Mouse (Mus musculus): ENCODE results near the gene Bptf. TPM values are rescaled to one million over a fixed set of nuclear protein-coding genes. Genes with fewer than 3 reads are reported as not detected.

Bptf gene
- polyA plus RNA-seq, 1 experiment from 2014 or later = 40.6 TPM

DNA sequence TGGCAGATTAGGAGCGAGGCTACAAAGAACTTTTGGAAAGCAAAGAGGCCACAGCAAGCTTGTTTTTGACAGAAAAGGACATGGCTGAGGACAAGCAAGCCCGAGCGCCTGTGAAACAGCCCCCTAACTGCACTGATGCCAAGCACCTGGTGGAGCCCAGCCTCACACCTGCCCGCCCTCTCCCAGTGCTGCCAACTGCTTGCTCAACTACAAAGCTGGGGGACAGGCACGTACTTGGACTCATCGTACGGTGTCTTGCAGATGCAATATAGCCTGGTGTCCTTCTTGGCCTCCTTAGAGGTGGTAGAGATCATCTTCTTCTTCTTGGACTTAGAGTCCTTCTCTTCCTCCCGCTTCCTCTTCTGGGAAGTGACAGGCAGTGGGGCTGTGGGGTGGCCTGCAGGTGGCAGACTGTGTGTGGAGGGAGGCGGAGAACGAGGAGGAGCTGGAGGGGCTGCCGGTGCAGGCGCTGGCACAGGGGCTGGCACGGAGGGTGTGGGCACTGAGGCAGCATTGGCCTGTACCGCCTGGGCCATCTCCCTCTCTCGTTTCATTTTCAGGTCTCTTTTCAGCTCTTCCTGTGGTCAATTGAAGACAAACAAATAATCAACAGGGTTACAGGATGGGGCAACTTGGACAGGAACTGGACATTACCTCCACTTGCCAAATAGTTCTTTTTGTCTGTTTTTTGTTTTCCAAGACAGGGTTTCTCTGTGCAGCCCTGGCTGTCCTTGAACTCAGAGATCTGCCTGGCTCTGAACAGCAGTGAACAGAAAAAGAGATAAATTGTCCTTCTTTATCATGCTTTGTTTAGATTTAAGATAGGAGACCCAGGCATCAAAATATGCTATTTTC lies 84.9 kb downstream of the Bptf start:
- Histone ChIP-seq H3K4me1 (replicated peaks; ENCODE audit: control insufficient read depth, insufficient read depth, low read length) (no peaks in the 10 kb centered on the region), H3K27ac (no peak overlapping the region), H3K9ac (no peak overlapping the region), H3K36me3 (replicated peaks; ENCODE audit: control insufficient read depth, insufficient read depth) (peaks cover 65% of the 10 kb centered on the region), H3K9me3 (ENCODE audit: control insufficient read depth, low read length) (no peaks in the 10 kb centered on the region), H3K27me3 (ENCODE audit: control insufficient read depth, insufficient read depth, low read length) (no peaks in the 10 kb centered on the region), H3K4me3 (replicated peaks; ENCODE audit: low read length) (no peak overlapping the region), H3K4me2 (replicated peaks) (no peak overlapping the region)
- DNase-seq (ENCODE audit: low spot score) (no peak), ATAC-seq (ENCODE audit: low FRiP score) (no peak)
- 94% methylated on average over 15 of the region's 15 CpGs for WGBS

DNA sequence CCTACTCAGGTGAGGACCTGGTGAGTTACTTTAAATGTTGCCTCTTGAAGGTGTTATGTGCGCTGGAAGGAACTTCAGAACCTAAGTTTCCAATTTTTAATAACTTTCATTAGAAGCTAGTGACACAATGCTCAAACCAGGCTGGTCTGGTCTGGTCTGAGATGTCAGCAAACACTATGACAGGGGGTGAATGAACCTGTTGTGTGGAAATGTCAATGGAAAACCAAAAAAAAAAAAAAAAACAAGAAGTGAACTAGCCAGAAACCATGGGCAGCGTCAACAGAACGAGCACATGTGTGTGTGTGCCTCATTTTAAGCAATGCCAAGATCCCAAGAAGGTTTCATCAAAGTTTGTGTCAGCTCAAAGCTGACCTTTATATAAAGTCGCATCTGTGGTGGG lies 86.4 kb downstream of the Bptf start:
- ATAC-seq (ENCODE audit: low FRiP score) (no peak), DNase-seq (ENCODE audit: low spot score) (no peak)
- H3K4me1 ChIP-seq (replicated peaks; ENCODE audit: control insufficient read depth, insufficient read depth, low read length) = no peaks in the 10 kb centered on the region
- H3K36me3 ChIP-seq (replicated peaks; ENCODE audit: control insufficient read depth, insufficient read depth) = peaks cover 69% of the 10 kb centered on the region
- H3K4me2 ChIP-seq (replicated peaks) = no peak overlapping the region
- H3K9ac ChIP-seq = no peak overlapping the region
- no peak overlapping the region for H3K4me3 ChIP-seq (replicated peaks; ENCODE audit: low read length)
- WGBS = 97% methylated on average over 4 of the region's 4 CpGs
- no peak overlapping the region for H3K27ac ChIP-seq
- no peaks in the 10 kb centered on the region for H3K27me3 ChIP-seq (ENCODE audit: control insufficient read depth, insufficient read depth, low read length)
- H3K9me3 ChIP-seq (ENCODE audit: control insufficient read depth, low read length) = no peaks in the 10 kb centered on the region

DNA sequence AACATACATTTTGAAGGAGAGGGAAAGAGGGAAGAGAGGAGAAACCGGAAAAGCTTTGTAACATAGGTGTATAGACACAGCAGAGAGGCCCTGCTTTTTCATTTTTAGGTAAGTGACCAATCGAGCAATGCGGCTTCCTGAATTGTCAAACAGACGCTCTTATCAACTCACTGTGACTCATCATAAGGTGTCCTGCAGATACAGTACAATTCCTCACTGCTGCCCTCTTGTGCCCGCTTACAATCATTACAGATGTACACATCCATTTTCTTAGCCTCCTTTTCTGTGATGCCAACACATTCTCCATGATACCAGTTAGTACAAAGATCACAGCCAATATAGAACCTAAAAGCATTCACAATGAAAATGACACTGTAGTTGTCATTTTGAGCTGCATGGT lies 87.6 kb downstream of the Bptf start:
- 55% methylated on average over 5 of the region's 5 CpGs for whole genome bisulfite sequencing
- no peaks in the 10 kb centered on the region for H3K27me3 ChIP-seq (ENCODE audit: control insufficient read depth, insufficient read depth, low read length)
- ATAC-seq (ENCODE audit: low FRiP score) (no peak; the same call in 1 of the 2 replicates), DNase-seq (ENCODE audit: low spot score) (peak; percentile 84)
- no peaks in the 10 kb centered on the region for H3K9me3 ChIP-seq (ENCODE audit: control insufficient read depth, low read length)
- H3K4me3 ChIP-seq (replicated peaks; ENCODE audit: low read length) = no peak overlapping the region
- H3K36me3 ChIP-seq (replicated peaks; ENCODE audit: control insufficient read depth, insufficient read depth) = peaks cover 81% of the 10 kb centered on the region
- 0 out of 2 replicates have a peak overlapping the region, but pooled peaks have one; percentile 26 for H3K27ac ChIP-seq
- H3K4me2 ChIP-seq (replicated peaks) = no peak overlapping the region
- H3K4me1 ChIP-seq (replicated peaks; ENCODE audit: control insufficient read depth, insufficient read depth, low read length) = no peaks in the 10 kb centered on the region
- no peak overlapping the region for H3K9ac ChIP-seq

DNA sequence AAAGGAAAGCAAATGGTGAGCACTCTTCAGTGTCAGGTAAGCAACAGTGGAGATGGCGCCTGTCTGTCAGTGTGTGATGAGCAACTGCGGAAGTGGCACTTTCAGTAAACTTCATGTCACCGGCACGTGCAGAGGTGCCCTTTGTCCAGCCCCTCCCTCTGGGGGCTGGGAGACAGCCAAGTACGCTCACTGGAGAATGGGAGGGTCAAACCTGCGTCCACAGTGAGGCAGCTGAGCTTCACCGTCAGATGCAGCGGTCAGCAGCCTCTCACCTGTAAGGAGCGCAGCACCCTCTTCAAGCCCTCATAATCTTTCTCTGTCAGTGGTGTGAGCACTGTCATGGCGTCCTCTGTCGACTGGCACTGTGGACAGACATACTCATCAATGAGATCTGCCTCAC lies 88.6 kb downstream of the Bptf start:
- H3K36me3 ChIP-seq (replicated peaks; ENCODE audit: control insufficient read depth, insufficient read depth) = peaks cover 91% of the 10 kb centered on the region
- 93% methylated on average over 11 of the region's 11 CpGs for WGBS

DNA sequence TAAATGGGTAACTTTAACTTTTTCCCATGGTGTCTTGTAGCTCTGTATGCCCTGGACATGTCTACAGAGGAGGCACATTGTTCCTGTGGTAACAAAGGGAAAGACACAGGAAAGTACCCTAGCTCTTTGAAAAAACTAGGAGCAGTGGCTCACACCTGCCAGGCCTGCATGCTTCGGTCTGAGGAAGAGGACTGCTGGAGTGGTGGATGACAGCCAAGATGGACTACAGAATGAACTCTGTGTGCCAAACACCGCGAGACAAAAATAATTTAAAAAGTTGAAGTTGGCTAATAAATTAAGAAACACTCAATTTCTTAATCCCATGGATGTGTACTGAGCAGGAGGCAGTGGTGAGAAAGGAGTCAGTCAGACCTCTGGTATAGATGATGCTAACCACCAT lies 90.5 kb downstream of the Bptf start:
- ATAC-seq (ENCODE audit: low FRiP score) (no peak), DNase-seq (ENCODE audit: low spot score) (no peak)
- Histone ChIP-seq H3K4me3 (replicated peaks; ENCODE audit: low read length) (no peak overlapping the region), H3K9me3 (ENCODE audit: control insufficient read depth, low read length) (no peaks in the 10 kb centered on the region), H3K36me3 (replicated peaks; ENCODE audit: control insufficient read depth, insufficient read depth) (peaks cover 95% of the 10 kb centered on the region), H3K4me1 (replicated peaks; ENCODE audit: control insufficient read depth, insufficient read depth, low read length) (no peaks in the 10 kb centered on the region), H3K4me2 (replicated peaks) (no peak overlapping the region), H3K27ac (no peak overlapping the region), H3K9ac (no peak overlapping the region), H3K27me3 (ENCODE audit: control insufficient read depth, insufficient read depth, low read length) (no peaks in the 10 kb centered on the region)
- 100% methylated on average over 3 of the region's 3 CpGs for WGBS

More for the DNA sequence above, 88.6 kb downstream of the Bptf start:
- DNase-seq (ENCODE audit: low spot score) = no peak
- ATAC-seq (ENCODE audit: low FRiP score) = no peak
- H3K4me3 ChIP-seq (replicated peaks; ENCODE audit: low read length) = no peak overlapping the region
- no peak overlapping the region for H3K27ac ChIP-seq
- no peaks in the 10 kb centered on the region for H3K27me3 ChIP-seq (ENCODE audit: control insufficient read depth, insufficient read depth, low read length)
- no peaks in the 10 kb centered on the region for H3K4me1 ChIP-seq (replicated peaks; ENCODE audit: control insufficient read depth, insufficient read depth, low read length)
- no peak overlapping the region for H3K4me2 ChIP-seq (replicated peaks)
- no peaks in the 10 kb centered on the region for H3K9me3 ChIP-seq (ENCODE audit: control insufficient read depth, low read length)
- no peak overlapping the region for H3K9ac ChIP-seq

DNA sequence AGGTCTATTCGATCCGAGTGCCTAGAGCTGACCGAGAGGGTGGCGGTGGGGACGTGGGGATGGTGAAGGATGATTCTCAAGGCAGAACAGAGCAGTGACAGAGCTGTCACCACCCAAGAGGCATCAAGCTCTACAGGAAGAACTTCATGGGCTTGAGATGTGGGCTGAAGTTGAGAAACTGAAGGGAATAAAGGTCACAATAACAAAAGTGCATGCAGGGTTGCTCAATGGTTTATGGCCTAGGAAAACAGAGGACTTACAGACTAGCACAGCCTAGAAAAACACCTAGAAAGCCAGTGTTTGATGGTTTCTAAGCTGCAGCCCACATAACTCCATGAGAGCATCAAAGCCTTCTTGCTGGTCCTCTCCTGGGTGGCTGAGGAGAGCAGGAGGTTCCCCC lies 92.5 kb downstream of the Bptf start:
- 91% methylated on average over 5 of the region's 5 CpGs for WGBS
- ATAC-seq (ENCODE audit: low FRiP score) (no peak), DNase-seq (ENCODE audit: low spot score) (no peak)
- Histone ChIP-seq H3K27me3 (ENCODE audit: control insufficient read depth, insufficient read depth, low read length) (no peaks in the 10 kb centered on the region), H3K9me3 (ENCODE audit: control insufficient read depth, low read length) (no peaks in the 10 kb centered on the region), H3K4me3 (replicated peaks; ENCODE audit: low read length) (no peak overlapping the region), H3K9ac (no peak overlapping the region), H3K4me2 (replicated peaks) (no peak overlapping the region), H3K27ac (no peak overlapping the region), H3K4me1 (replicated peaks; ENCODE audit: control insufficient read depth, insufficient read depth, low read length) (no peaks in the 10 kb centered on the region), H3K36me3 (replicated peaks; ENCODE audit: control insufficient read depth, insufficient read depth) (peaks cover 96% of the 10 kb centered on the region)

DNA sequence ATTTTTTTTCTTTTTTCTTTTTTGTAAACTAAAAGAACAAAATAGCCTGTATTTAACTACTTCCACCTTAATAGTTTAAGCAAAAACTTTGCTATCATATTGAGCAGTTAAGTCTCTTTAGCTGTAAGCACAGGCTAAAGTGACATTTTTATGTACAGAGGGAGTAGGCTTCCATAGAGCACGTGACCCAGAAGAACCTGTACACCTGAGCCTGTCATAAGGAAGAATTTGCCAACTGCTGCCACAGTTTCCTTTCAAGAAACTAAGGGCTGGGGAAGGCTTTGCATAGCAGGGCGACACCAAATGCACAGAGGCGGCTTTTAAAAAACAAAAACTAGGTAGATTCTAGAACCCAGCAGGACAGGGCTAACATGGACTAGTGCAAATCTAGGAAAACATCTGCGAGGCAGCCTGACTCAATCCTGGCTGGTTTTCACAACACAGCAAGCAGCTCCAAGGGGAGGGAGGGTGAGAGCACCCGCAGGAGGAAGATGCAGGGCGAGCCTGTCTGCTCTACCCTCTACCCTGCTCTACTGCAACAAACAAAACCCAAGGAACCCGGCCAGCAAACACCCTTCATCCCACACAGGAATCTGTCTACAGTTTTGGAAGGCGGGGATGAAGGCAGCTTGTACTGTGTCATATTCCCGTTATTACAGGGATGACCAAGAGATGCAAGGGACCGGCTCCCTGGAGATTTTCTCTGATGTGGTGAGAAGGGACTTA lies 97.7 kb downstream of the Bptf start:
- no peak overlapping the region for H3K4me2 ChIP-seq (replicated peaks)

DNA sequence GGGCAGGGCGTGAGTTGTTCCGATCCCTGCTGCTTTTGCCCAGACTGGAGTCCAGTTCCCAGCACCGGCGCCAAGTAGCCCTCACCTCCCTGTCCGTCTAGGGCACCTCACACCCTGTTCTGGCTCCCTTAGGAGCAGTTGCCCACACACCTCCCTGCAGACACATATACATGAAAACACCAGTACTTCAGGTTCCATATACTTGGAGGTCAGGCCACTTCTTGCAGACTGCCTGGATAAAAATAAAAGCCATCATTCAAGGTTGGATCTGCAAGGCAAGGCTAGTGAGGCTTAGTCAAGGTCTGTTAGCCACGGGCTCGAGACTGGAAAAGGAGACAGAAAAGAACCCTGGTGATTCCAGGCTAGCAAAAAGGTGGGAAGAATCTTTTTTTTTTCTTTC lies 100.3 kb downstream of the Bptf start:
- H3K9me3 ChIP-seq (ENCODE audit: control insufficient read depth, low read length) = no peaks in the 10 kb centered on the region
- no peak overlapping the region for H3K9ac ChIP-seq
- H3K4me1 ChIP-seq (replicated peaks; ENCODE audit: control insufficient read depth, insufficient read depth, low read length) = peaks cover 11% of the 10 kb centered on the region
- no peak overlapping the region for H3K4me3 ChIP-seq (replicated peaks; ENCODE audit: low read length)
- 26% methylated on average over 7 of the region's 7 CpGs for WGBS
- H3K27ac ChIP-seq = no peak overlapping the region
- no peak for DNase-seq (ENCODE audit: low spot score)
- ATAC-seq (ENCODE audit: low FRiP score) = no peak
- H3K36me3 ChIP-seq (replicated peaks; ENCODE audit: control insufficient read depth, insufficient read depth) = peaks cover 24% of the 10 kb centered on the region
- H3K4me2 ChIP-seq (replicated peaks) = no peak overlapping the region
- H3K27me3 ChIP-seq (ENCODE audit: control insufficient read depth, insufficient read depth, low read length) = no peaks in the 10 kb centered on the region

More for the DNA sequence above, 97.7 kb downstream of the Bptf start:
- Histone ChIP-seq H3K9me3 (ENCODE audit: control insufficient read depth, low read length) (no peaks in the 10 kb centered on the region), H3K9ac (no peak overlapping the region), H3K27ac (no peak overlapping the region), H3K27me3 (ENCODE audit: control insufficient read depth, insufficient read depth, low read length) (no peaks in the 10 kb centered on the region), H3K4me1 (replicated peaks; ENCODE audit: control insufficient read depth, insufficient read depth, low read length) (peaks cover 5% of the 10 kb centered on the region; the same call in 1 of the 2 replicates), H3K4me3 (replicated peaks; ENCODE audit: low read length) (no peak overlapping the region), H3K36me3 (replicated peaks; ENCODE audit: control insufficient read depth, insufficient read depth) (peaks cover 51% of the 10 kb centered on the region)
- 86% methylated on average over 10 of the region's 10 CpGs for WGBS
- ATAC-seq (ENCODE audit: low FRiP score) = no peak
- no peak for DNase-seq (ENCODE audit: low spot score)

DNA sequence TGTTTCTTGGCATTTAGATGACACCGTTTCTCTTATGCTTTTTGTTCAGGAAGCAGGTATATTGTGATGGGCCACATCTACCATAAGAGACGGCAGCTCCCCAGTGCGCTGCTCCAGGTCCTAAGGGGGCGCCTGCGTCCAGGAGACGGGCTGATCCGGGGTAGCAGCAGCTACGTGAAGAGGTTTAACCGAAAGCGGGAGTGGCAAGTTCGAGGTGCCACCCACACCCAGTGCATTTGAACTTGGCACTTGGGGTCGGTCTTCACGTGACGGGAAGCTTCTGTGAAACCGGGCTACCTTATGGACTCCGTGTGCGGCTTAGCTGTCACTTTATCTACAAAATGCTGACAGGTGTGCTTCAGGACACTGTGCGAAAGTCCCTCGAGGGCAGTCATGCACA lies 102.4 kb downstream of the Bptf start:
- WGBS = 57% methylated on average over 19 of the region's 19 CpGs
- ATAC-seq (ENCODE audit: low FRiP score) (no peak), DNase-seq (ENCODE audit: low spot score) (no peak)
- Histone ChIP-seq H3K9me3 (ENCODE audit: control insufficient read depth, low read length) (no peaks in the 10 kb centered on the region), H3K27me3 (ENCODE audit: control insufficient read depth, insufficient read depth, low read length) (no peaks in the 10 kb centered on the region), H3K27ac (no peak overlapping the region), H3K36me3 (replicated peaks; ENCODE audit: control insufficient read depth, insufficient read depth) (peaks cover 5% of the 10 kb centered on the region; the same call in 1 of the 2 replicates), H3K4me1 (replicated peaks; ENCODE audit: control insufficient read depth, insufficient read depth, low read length) (peaks cover 30% of the 10 kb centered on the region), H3K4me3 (replicated peaks; ENCODE audit: low read length) (no peak overlapping the region), H3K9ac (no peak overlapping the region), H3K4me2 (replicated peaks) (no peak overlapping the region)

Measured in hindbrain, embryonic 14.5 days (tissue).